Mouse (Mus musculus): ENCODE results near the gene Fam168a.

Fam168a gene

DNA sequence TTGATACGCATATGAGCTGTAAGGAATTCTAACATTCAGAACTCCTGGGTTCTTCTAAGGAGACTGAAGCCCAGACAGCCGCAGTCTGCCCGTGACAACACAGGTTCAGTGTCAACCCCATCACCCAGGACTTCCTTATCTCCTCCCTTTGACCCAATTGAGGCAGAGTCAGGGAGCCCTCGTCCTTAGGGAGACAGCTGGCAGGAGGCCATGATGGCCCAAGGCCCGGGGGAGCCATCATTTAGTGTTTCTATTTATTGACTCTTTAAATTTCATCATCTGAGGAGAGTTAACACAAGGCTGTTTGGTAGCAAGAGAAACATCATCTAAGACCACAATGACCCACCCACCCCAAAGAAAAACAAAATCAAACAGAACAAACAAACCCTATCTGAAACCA, 165.5 kb downstream of the Fam168a start:
- no peak for DNase-seq

DNA sequence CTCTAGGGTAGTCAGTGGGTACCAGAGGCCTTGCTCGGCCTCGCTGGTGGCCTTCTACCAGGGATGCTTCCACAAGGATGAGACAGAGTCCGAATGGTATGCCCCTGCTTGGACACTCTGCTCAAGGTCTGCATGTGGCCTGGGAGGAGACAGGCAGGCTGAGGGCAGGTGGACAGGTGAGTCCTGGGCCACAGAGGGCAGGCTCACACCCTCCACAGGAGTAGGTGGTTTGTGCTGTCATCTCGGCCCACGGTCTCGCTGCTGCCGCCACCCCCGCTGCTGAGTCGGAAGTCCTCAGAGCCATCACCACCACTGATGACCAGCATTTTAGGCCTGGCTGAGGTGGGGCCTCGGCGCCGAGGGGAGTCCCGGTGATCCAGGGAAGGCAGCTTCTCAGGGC, 166.8 kb downstream of the Fam168a start:
- DNase-seq, result no peak

DNA sequence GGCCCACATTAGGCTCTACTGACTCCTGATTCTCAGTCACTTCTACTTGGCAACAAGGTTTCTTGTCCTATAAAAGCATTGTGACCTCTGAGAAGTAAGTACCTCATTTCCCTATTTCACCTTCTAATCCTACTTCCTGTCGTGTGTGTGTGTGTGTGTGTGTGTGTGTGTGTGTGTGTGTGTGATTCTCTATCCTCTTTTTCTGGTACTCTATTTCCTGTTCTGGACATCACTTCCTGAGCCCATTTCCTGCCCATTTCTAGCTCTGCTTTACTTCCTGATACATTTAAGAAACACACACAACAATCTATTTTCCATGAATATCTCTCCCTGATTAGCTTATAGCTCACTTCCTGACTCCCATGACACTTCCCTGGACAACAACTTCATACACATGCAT, 169.4 kb downstream of the Fam168a start:
- DNase-seq, result no peak

DNA sequence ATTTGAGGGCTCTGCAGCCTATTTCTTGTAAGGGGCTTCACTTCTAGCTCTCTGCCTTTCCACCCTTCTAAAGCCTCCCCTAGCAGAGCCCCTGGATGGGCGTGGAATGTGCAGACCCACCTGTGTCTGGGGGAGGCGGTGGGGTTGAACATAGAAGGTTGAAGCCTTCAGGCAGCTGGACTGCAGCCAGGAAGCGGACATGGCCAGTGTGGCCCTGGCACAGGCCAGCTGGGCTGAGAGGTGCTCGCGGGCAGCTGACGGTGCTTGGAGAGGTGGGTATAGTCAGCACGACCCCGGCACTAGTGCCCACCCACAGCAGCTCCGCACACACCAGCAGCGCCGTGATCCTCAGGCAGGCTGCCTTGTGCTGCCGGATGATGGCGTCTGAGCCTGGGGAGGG, 169.9 kb downstream of the Fam168a start:
- no peak for DNase-seq

DNA sequence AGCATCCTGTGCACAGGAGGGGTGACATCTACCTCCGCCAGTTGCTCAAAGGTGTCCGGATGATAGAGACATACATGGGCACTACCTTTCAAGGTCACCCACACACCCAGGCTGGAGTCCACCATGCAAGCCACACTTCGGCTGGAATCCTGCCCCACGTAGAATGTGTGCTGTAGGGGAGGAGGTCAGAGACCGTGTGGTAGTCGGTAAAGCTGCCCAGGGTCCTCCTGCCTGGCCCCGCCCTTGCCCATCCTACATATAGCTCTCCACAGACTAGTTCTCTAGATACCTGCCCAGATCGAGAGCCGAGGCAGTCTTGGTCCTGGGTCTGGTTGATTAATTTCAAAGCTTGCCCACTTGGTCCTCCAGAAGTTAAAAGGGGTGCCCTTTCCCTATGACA, 170.3 kb downstream of the Fam168a start:
- no peak for DNase-seq

DNA sequence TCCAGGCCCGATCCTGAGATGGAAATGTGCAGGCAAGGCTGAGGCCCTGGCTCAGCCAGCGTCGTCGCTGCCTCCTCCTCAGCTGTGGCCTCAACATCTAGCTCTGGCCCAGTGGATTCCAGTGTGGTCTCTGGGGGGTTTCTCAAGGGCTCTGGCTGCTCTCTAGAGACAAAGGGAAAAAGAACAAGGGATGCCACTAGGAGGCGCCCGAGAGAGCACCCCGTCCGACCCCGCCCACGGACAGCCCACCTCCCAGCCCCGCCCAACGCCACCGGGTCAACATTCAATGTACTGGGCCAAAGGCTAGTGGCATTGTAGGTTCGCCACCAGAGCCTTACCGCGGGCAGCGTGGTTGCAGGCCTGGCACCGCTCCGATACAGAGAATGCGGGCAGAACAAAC, 173.2 kb downstream of the Fam168a start:
- DNase-seq, result no peak

DNA sequence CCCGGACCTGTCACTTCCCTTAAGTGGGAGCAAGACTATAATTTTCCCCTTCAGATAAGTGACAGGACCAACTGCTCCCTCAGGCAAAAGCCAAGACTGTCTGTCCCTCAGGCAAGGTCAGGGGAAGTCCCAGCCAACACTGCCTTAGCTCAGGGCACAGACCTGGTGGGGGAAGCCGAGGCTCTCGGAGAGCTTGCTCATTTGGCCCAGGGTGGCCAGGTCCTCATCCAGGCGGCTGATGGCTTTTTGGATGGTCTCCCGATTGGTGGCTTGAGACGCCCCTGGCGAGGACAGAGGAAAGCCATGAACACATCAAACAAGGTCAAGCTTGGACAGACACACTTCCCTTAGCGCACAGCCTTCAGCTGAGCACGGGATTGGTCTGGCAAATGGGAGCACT, 175.1 kb downstream of the Fam168a start:
- no peak for DNase-seq

DNA sequence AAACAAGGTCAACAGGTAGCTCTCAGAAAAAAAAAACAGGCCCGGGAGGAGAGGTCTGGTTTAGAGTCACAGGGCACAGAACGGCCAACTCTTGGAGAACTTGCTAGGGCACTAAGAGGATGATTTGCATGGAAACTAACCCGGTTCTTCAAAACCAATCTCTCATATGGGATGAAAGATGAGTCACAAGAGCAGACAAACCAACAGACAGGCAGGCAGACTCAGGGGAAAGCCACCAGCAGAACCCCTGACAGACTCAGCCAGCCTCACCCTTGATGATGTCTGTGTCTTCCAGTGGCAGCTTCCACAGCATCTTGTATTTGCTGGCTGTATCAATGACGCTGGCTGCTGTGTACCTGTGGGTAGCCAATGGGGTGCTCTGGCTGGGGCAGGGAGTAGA, 175.5 kb downstream of the Fam168a start:
- no peak for DNase-seq

DNA sequence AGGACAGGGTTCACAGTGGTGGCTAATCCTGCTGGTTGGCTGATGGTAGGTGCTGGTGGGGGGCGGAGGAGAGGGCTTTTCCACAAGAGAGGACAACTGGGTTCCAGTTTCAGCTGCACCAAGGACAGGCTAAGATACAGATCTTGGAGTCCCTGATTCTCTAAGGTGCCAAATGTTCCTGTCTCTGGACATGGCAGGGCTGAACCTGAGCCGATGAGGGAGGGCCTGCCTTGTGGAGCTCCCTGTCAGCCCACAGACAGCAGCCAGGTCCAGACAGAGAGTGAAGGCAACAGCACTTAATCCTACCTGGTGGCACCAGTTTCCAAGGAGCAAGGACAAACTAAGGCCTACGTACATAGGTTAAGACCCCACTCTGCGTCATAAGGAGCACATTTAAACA, 178.0 kb downstream of the Fam168a start:
- no peak for DNase-seq

DNA sequence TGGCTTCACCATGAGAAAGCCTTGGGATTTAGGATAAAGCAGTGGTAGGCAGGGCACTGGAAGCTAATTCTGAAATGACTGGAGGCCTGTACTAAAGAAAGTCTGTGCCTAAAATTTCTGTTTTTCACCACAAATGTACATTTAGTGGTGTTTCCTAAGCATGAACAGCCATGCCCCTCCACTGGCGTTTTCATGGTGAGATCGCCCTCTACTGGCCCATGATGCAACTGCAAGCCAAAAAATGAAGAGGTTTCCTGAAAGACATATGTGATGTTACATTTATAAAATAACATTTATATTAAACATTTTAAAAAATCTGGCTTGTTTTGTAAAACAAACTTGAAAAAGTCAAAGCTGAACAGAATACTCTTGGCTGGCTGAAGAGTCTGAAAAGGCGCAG, 180.1 kb downstream of the Fam168a start:
- no peak for DNase-seq

Data from layer of hippocampus, adult 9-11 months (tissue).